Mouse (Mus musculus) spleen, adult 2 months (tissue): ENCODE measurements around the gene Mettl7a1. TPM values are rescaled to one million over a fixed set of nuclear protein-coding genes. Genes with fewer than 3 reads are reported as not detected.
"Not testable (repeated sequence)": the region's sequence is repeated elsewhere in the genome, so short reads cannot be mapped to it uniquely, and the experiment has no call there.

Experiments used
- DNase-seq, 2 experiments: peaks; one replicate each; pipeline versions ENCODE4 v3.0.0 to v3.0.0-alpha.2; 2012 to 2021; ENCODE audit warnings: low spot score in 2 of 2, low read depth in 1 of 2
- H3K27ac ChIP-seq: fragments of 200-500 bp; 2 replicates; pipeline ENCODE4 v1.5.1; 2012; ENCODE audit warnings: low read length, inconsistent platforms; ENCODE audit not compliant: insufficient read depth
- H3K27me3 ChIP-seq: fragments of 200-500 bp; 2 replicates; pipeline ENCODE4 v1.6.1; 2012; ENCODE audit warnings: mild to moderate bottlenecking, moderate library complexity, low read length, inconsistent platforms; ENCODE audit not compliant: control insufficient read depth, insufficient read depth
- H3K36me3 ChIP-seq: fragments of 200-500 bp; 2 replicates; pipeline ENCODE4 v1.6.1; 2012; ENCODE audit warnings: mild to moderate bottlenecking, low read length, inconsistent platforms; ENCODE audit not compliant: control insufficient read depth, insufficient read depth
- H3K4me1 ChIP-seq: fragments of 200-500 bp; 2 replicates; pipeline ENCODE4 v1.6.1; 2011; ENCODE audit warnings: inconsistent platforms; ENCODE audit not compliant: control insufficient read depth, insufficient read depth, insufficient read length
- H3K4me3 ChIP-seq: fragments of 200-500 bp; 2 replicates; pipeline ENCODE4 v1.5.1; 2011; ENCODE audit warnings: mild to moderate bottlenecking, inconsistent platforms; ENCODE audit not compliant: insufficient read depth, insufficient read length; ENCODE audit errors: extremely low read depth
- CTCF ChIP-seq: fragments of 200-500 bp; IDR thresholded peaks from 2 replicates; pipeline ENCODE4 v1.5.1; 2011; ENCODE audit warnings: mild to moderate bottlenecking, inconsistent platforms; ENCODE audit not compliant: insufficient read depth, insufficient read length, insufficient replicate concordance; ENCODE audit errors: extremely low read depth
- POLR2A ChIP-seq: fragments of 200-500 bp; IDR thresholded peaks from 2 replicates; pipeline ENCODE4 v1.6.1; 2011; ENCODE audit warnings: low read depth, low read length, inconsistent platforms
- WGBS: fragments of 180-500 bp; shearing (Covaris S2); methylation state at CpG from one replicate; pipeline ENCODE4 v1.1.7; 2018; 5-methylcytosine and 5-hydroxymethylcytosine counted together
- polyA plus RNA-seq: library from polyadenylated mRNA; depleted of rRNA; stranded (reverse); fragments of >200 nt; gene quantifications from 2 replicates; pipeline ENCODE4 v1.2.3, GENCODE M21; 2012

Mettl7a1 gene
- polyA plus RNA-seq, 1 experiment, result 16.9 TPM

DNA sequence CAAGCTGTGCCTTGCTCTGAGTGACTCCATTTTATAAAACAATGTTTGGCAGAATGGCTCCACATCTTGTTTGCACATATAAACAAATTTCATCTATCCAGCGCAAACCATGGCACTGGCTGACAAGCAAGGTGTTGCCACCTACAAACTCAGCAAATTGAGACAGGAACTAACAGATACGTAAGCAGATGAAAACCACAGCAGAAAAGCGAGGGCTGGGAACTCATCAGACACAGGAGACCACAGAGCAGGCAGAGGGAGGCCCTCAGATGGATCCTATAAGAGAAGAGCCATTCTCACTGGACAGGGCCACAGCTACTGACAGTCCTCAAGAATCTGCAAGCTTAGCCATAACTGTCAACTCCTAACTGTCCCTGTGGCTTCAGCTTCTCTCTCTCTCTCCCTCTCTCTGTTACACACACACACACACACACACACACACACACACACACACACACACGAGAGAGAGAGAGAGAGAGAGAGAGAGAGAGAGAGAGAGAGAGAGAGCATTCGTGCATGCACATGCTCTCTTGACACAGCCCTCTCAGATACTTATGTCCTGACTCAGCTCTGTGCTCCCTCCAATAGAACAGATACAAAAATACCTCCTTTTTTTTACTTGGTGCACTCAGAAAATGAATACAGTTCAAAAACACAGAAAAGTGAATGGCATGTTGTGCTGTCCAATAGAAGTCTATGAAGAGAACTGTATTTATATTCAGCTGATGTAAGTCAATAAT, 38.2 kb upstream of the Mettl7a1 start:
- Histone ChIP-seq H3K27ac (no peak overlapping the region), H3K36me3 (peaks cover 4% of the 10 kb centered on the region; the same call in 1 of the 2 replicates), H3K4me3 (no peak overlapping the region), H3K4me1 (no peaks in the 10 kb centered on the region), H3K27me3 (no peaks in the 10 kb centered on the region)
- WGBS, result 59% methylated on average over 5 of the region's 5 CpGs
- TF ChIP-seq CTCF (no peak), POLR2A (no peak)
- no peak for DNase-seq

DNA sequence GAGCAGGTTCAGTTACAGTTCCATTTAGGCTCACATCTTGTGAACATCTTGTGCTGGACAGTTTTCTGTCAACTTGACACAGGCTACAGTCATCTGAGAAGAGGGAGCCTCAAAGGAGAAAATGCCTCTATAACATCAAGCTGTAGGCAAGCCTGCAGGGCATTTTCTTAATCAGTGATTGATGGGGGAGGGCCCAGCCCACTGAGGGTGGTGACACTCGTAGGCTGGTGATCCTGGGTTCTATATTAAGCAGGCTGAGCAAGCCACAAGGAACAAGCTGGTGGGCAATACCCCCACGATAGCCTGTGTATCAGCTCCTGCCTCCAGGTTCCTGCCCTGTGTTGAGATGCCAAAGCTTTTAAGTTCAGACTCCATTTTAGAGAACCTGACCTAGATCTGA, 35.0 kb upstream of the Mettl7a1 start:
- no peak for TF ChIP-seq CTCF
- TF ChIP-seq POLR2A, result no peak
- H3K27me3 ChIP-seq, result no peaks in the 10 kb centered on the region
- no peak overlapping the region for H3K4me3 ChIP-seq
- H3K36me3 ChIP-seq, result no peaks in the 10 kb centered on the region
- no peak for DNase-seq
- H3K27ac ChIP-seq, result no peak overlapping the region
- no peaks in the 10 kb centered on the region for H3K4me1 ChIP-seq
- 83% methylated on average over 2 of the region's 2 CpGs for WGBS

DNA sequence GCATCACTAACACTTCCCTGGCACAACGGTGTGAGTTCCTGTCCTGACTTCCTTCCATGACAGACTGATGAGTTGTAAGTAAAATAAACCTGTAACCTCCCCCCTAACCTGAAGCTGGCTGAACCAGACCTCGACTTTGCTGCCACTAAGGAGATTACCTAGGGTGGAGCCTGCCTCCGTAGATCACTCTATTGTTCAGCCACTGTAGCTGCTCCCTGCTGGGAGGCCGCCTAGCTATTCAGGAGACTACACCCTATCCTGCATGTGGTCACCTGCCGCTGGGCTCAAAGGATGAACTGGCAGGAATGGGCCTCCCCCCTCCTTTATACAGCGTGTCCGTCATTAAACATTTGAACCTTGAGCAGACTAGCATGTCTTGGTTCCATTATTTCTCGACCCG, 34.2 kb upstream of the Mettl7a1 start:
- Histone ChIP-seq H3K27me3 (no peaks in the 10 kb centered on the region), H3K4me1 (no peaks in the 10 kb centered on the region), H3K27ac (no peak overlapping the region), H3K36me3 (no peaks in the 10 kb centered on the region), H3K4me3 (no peak overlapping the region)
- DNase-seq, result no peak
- WGBS, result 71% methylated on average over 9 of the region's 9 CpGs
- TF ChIP-seq POLR2A, result no peak
- TF ChIP-seq CTCF, result no peak

DNA sequence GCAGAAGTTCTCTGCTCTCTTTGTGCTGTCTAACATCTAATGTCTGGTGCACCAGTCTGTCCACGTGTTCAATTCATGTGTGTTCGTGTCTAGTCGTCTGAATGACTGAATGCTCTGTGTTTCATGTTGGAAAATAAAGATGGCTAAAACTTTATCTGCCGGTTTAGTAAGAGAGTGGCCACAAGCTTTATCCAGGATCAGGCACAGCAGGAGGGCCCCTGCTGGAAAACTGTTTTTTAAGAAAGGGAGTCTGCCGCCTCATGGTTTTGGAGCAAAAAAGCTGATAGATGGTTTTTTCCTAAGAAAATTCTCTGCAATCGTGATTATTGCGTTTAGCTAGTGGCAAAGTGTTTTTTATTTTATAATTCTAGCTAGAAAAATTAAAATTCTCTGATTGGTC, 33.3 kb upstream of the Mettl7a1 start:
- not testable (repeated sequence) for H3K27me3 ChIP-seq, DNase-seq, H3K4me3 ChIP-seq, H3K36me3 ChIP-seq, H3K27ac ChIP-seq, H3K4me1 ChIP-seq
- 79% methylated on average over 7 of the region's 7 CpGs for WGBS

DNA sequence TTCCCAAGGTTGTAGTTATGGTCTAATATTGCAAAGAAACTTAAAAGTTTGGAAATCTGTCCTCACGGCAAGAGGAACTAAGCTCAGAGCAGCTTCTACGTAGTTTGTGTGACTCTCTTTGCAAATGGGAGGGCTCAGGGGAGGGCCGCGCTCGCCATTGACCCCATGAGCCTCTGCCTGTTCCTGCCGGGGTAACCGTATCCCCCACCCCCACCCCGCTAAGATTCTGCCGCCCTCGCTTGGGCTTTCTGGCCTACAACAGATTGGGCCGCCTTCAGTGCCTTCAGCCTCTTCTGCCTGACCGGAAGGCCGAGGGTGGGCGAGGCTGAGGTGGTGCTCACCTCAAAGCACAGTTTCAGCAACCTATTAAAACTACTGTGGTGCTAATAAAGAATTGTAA, 32.5 kb upstream of the Mettl7a1 start:
- no peaks in the 10 kb centered on the region for H3K36me3 ChIP-seq
- no peak overlapping the region for H3K4me3 ChIP-seq
- DNase-seq, result no peak
- WGBS, result 89% methylated on average over 14 of the region's 14 CpGs
- no peak overlapping the region for H3K27ac ChIP-seq
- no peaks in the 10 kb centered on the region for H3K4me1 ChIP-seq
- TF ChIP-seq POLR2A (no peak), CTCF (no peak)
- H3K27me3 ChIP-seq, result no peaks in the 10 kb centered on the region

DNA sequence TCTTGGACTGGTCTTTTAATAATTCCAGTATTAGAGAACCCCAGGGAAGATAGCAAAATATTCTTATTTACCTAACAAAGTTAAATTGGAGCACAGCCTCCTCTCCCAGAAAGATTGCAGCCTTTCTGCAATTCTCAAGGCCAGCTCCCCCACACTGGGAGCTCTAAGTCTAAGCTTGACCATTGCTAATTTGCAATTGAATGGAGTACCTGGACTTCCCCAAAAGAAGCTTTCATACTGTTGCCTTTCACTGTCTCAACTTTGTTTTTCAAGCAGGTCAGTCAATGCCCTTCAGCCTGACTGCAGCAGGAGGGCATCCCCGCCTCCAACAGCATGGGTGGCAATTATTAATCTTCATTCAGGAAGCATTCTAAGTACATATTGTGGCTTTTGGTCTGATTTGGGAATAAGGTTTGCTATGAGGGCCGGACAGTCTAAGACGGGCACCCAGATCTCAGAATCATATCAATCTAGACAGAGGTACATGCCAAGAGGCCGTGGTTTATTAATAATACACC, 30.1 kb upstream of the Mettl7a1 start:
- not testable (repeated sequence) for H3K4me3 ChIP-seq, H3K27ac ChIP-seq, DNase-seq, H3K4me1 ChIP-seq, H3K27me3 ChIP-seq, H3K36me3 ChIP-seq
- WGBS, result 91% methylated on average over 4 of the region's 4 CpGs

DNA sequence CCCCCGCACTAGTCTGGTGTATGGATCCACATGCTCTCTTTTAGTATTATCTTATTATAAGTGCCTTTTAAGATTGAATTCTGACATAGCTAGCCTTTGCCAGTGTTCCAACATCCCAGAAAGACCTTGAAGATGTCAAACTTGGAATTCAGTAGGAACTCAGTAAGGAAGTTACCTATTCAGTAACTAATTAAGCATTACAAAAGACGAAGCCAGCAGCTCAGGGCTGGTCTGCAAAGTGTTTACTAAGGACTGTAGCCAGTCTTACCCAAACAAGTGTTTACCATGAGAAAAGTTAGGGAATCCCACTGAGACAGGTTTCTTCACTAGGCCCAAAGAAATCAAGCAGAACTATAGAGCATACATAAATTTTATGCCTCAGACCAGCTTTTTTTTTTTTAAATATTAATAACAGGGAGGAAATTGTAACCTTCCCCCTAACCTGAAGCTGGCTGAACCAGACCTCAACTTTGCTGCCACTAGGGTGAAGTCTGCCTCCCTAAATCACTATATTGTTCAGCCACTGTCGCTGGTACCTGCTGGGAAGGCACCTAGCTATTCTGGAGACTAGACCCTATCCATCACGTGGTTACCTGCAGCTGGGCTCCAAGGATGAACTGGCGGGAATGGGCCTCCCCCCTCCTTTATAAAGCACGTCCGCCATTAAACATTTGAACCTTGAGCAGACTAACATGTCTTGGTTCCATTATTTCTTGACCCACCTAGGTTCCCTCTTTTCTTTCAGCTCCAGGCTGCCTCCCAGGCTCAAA, 29.0 kb upstream of the Mettl7a1 start:
- Histone ChIP-seq H3K4me1 (no peaks in the 10 kb centered on the region), H3K36me3 (no peaks in the 10 kb centered on the region), H3K27me3 (no peaks in the 10 kb centered on the region), H3K4me3 (no peak overlapping the region), H3K27ac (no peak overlapping the region)
- TF ChIP-seq CTCF (no peak), POLR2A (no peak)
- WGBS, result 93% methylated on average over 7 of the region's 7 CpGs
- no peak for DNase-seq
